Mouse (Mus musculus) lung, adult 2 months (tissue): ENCODE data around the gene Purb. TPM values are rescaled to one million over a fixed set of nuclear protein-coding genes. Genes with fewer than 3 reads are reported as not detected.

Experiments used
- DNase-seq: peaks from one replicate; pipeline ENCODE4 v3.0.0; 2022
- H3K4me1 ChIP-seq: fragments of 200-500 bp; 2 replicates; pipeline ENCODE4 v1.6.1; 2011; ENCODE audit warnings: low read length; ENCODE audit not compliant: control insufficient read depth, insufficient read depth
- H3K4me3 ChIP-seq: fragments of 200-500 bp; replicated peaks from 2 replicates; pipeline ENCODE3; 2011; ENCODE audit warnings: low read depth, mild to moderate bottlenecking, control low read depth, low read length; ENCODE audit errors: extremely low read depth
- CTCF ChIP-seq: fragments of 200-500 bp; IDR thresholded peaks from 2 replicates; pipeline ENCODE4 v1.5.1; 2011; ENCODE audit warnings: mild to moderate bottlenecking, low read length, control low read depth; ENCODE audit not compliant: insufficient read depth
- POLR2A ChIP-seq: fragments of 200-500 bp; IDR thresholded peaks from 2 replicates; pipeline ENCODE4 v1.6.1; 2011; ENCODE audit warnings: low read depth, mild to moderate bottlenecking, control low read depth, low read length, borderline replicate concordance; ENCODE audit errors: extremely low read depth
- WGBS: fragments of 180-500 bp; shearing (Covaris S2); methylation state at CpG from one replicate; pipeline ENCODE4 v1.1.7; 2018; 5-methylcytosine and 5-hydroxymethylcytosine counted together
- polyA plus RNA-seq: library from polyadenylated mRNA; depleted of rRNA; stranded (reverse); fragments of >200 nt; gene quantifications from 2 replicates; pipeline ENCODE4 v1.2.3, GENCODE M21; 2012

Gene Purb
- polyA plus RNA-seq, 1 experiment, result 11.0 TPM

DNA sequence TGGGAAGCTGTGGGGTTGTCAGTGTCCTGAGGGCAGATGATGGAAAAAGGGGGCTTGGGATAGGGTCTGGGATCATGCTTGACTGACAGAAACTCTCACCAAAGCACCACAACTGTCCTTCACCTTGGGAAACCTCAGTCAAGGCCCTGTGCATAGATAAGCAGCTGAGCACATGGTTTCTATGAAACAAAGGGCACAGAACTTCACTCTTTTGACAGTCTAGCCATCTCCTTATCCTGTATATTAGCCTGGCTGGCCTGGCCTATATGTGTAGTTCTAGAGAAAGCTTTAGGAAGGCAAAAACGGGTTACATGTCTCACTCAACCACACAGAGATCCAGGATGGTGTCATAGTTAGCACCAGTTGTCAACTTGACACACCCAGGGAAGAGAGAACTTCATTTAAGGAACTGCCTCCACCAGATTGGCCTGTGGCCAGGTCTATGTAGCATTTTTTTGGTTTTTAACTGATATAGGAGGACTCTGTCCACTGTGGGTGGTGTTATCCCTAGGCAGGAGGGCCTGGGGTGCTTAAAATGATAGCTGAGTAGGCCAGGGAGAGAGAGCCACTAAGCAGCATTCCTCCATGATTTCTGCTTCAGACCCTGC lies 32.7 kb upstream of the Purb start:
- no peak overlapping the region for H3K4me3 ChIP-seq
- no peak for DNase-seq
- no peak for TF ChIP-seq POLR2A
- no peak for TF ChIP-seq CTCF
- H3K4me1 ChIP-seq, result no peaks in the 10 kb centered on the region
- 48% methylated on average over 1 of the region's 1 CpGs for whole genome bisulfite sequencing

DNA sequence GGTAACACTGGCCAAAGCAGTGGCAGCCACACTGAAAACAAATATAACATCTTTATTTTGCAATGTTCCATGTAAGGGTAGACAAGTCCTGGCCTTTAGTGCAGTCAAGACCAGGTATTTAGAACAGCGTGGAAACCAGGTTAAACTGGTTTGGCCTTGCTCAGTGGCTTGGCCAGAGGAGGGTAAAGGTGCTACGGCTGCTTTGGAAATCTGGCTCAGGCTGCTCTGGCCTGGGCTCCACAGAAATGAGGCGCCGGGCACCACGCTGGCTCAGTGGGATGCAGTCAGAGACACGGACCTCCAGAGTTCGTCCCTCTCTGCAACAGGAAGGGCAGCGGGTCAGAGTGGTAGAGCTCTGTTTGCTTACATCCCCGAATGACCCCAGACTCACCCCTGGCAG lies 30.8 kb upstream of the Purb start:
- WGBS, result 59% methylated on average over 9 of the region's 9 CpGs
- no peak for DNase-seq
- Histone ChIP-seq H3K4me1 (no peaks in the 10 kb centered on the region), H3K4me3 (no peak overlapping the region)
- TF ChIP-seq POLR2A (no peak), CTCF (no peak)

GRCm38 (mm10) chr11:6504689-6505088 lies 29.0 kb upstream of the Purb start:
- 55% methylated on average over 6 of the region's 6 CpGs for WGBS
- no peak for TF ChIP-seq POLR2A
- no peak for TF ChIP-seq CTCF
- Histone ChIP-seq H3K4me3 (no peak overlapping the region), H3K4me1 (no peaks in the 10 kb centered on the region)
- no peak for DNase-seq

GRCm38 (mm10) chr11:6504226-6504625 lies 28.5 kb upstream of the Purb start:
- WGBS, result 63% methylated on average over 3 of the region's 3 CpGs
- Histone ChIP-seq H3K4me1 (no peaks in the 10 kb centered on the region), H3K4me3 (no peak overlapping the region)
- no peak for DNase-seq
- TF ChIP-seq POLR2A (no peak), CTCF (no peak)

DNA sequence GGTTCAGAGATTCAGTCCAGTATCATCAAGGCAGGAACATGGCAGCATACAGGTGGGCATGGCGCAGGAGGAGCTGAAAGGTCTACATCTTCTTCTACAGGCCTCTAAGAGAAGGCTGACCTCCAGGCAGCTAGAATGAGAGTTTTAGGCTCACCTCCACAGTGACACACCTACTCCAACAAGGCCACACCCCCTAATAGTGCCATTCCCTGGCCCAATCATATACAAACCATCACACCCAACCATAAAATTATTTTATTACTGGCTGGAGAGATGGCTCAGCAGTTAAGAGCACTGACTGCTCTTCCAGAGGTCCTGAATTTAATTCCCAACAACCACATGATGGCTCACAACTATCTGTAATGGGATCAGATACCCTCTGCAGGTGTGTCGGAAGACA lies 26.8 kb upstream of the Purb start:
- TF ChIP-seq CTCF (no peak), POLR2A (no peak)
- H3K4me3 ChIP-seq, result no peak overlapping the region
- H3K4me1 ChIP-seq, result no peaks in the 10 kb centered on the region
- DNase-seq, result no peak
- WGBS, result 96% methylated on average over 2 of the region's 2 CpGs

DNA sequence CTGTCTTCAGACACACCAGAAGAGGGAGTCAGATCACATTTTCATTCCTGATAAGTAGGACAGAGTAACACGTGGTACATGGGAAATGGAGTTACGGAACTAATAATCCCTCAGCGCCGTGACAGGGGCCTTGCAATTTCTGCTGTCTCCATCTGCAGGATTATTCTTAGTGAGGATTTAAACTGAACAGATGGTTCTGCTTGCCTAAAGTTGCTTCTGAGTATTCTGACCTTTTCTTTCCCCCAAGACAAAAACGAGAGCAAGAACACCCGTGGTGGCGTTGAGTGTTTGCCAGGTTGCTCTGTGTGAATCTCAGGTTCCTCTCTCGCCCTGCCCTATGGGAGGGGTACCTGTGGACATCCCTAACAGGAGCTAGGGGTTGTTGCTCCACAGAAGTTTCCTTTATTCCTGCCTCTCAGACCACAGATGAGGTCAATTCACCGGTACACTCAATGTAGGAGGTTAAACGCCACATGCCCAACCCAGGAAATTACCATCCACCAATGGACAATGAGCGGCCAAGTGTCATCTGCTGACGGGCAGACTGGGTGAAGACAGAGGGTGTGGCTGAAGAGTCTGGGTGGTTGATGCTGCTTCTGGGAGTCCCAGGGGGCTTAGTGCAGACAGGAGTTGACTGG lies 21.7 kb upstream of the Purb start:
- no peak for TF ChIP-seq POLR2A
- TF ChIP-seq CTCF, result no peak
- 72% methylated on average over 12 of the region's 12 CpGs for WGBS
- H3K4me3 ChIP-seq, result no peak overlapping the region
- H3K4me1 ChIP-seq, result no peaks in the 10 kb centered on the region
- no peak for DNase-seq

GRCm38 (mm10) chr11:6489691-6490503 lies 14.2 kb upstream of the Purb start:
- DNase-seq, result peak; percentile 34
- Histone ChIP-seq H3K4me1 (no peaks in the 10 kb centered on the region), H3K4me3 (no peak overlapping the region)
- TF ChIP-seq POLR2A (no peak), CTCF (peak; percentile 76)
- WGBS, result 33% methylated on average over 6 of the region's 6 CpGs

DNA sequence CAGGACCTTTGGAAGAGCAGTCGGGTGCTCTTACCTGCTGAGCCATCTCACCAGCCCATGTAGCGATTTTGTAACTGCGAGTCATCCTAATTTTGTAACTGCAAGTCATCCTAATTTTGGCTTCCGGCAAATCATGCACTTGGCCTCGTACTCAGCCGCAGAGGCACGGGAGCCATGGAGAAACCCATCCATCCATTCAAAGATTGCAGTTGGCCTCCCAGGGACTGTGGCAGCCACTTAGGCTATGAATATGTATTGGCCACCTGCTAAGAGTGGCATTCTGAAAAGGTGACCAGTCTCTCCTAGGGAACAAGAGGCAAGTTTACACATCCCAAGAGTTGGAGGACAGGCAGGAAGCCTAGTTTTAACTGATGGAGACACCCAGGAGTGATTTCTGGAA lies 13.5 kb upstream of the Purb start:
- WGBS, result 89% methylated on average over 7 of the region's 7 CpGs
- TF ChIP-seq POLR2A, result no peak
- TF ChIP-seq CTCF, result no peak
- no peaks in the 10 kb centered on the region for H3K4me1 ChIP-seq
- H3K4me3 ChIP-seq, result no peak overlapping the region
- no peak for DNase-seq

DNA sequence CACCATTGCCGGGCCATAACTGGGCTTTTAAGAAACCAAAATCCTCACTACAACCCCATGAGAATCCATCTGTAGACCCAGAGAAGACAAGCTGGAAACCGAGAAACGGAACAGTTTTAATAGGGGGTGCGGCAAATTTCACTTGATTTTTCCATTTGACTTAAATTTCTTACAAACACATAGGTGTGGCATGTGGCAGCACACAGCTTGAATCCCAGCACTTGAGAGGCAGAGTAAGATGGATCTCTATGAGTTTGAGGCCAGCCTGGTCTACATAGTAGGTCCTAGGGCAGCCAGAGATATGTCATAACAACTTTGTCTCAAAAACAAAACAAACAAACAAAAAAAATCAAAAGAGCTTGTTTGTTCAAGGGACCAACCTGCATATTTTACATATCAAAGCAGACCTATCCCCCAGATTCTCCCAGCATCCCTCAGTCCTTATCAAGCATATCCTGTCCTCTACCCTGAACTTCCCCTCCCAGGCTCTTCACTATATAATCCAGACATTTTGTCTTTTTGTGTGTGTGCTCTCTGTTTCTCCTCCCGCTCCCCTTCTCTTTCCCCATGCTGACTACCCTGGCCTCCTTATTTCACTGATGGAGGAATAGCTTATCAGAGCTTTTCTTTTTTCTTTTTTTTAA lies 12.4 kb upstream of the Purb start:
- no peaks in the 10 kb centered on the region for H3K4me1 ChIP-seq
- 98% methylated on average over 5 of the region's 5 CpGs for WGBS
- no peak overlapping the region for H3K4me3 ChIP-seq
- no peak for TF ChIP-seq POLR2A
- no peak for TF ChIP-seq CTCF
- DNase-seq, result no peak
